Mouse (Mus musculus) megakaryocyte progenitor cell, adult 5-6 weeks (primary cell): ENCODE data around the gene A430033K04Rik. TPM values are rescaled to one million over a fixed set of nuclear protein-coding genes. Genes with fewer than 3 reads are reported as not detected.
A peak's percentile ranks its signal among the peaks of the same experiment; 100 is the strongest.

Experiments
- ATAC-seq: replicated peaks from 2 replicates; pipeline ENCODE4 v1.8.0; 2016; ENCODE audit warnings: mild to moderate bottlenecking, moderate TSS enrichment, inconsistent platforms; ENCODE audit not compliant: poor library complexity
- total RNA-seq, 2 experiments: library from RNA; stranded (forward) in 1 of 2; stranded (reverse) in 1 of 2; fragments of 157-497, 149-512 nt in 1 of 2; fragments of 200-1000 nt in 1 of 2; gene quantifications; 2 replicates each; pipeline versions ENCODE4 v1.2.3 to v1.2.4; 2015 to 2017

A430033K04Rik gene
- total RNA-seq (2015) (6.4 and 8.2 TPM in 2 replicates), total RNA-seq (2017) (10.0 and 13.6 TPM in 2 replicates)

DNA sequence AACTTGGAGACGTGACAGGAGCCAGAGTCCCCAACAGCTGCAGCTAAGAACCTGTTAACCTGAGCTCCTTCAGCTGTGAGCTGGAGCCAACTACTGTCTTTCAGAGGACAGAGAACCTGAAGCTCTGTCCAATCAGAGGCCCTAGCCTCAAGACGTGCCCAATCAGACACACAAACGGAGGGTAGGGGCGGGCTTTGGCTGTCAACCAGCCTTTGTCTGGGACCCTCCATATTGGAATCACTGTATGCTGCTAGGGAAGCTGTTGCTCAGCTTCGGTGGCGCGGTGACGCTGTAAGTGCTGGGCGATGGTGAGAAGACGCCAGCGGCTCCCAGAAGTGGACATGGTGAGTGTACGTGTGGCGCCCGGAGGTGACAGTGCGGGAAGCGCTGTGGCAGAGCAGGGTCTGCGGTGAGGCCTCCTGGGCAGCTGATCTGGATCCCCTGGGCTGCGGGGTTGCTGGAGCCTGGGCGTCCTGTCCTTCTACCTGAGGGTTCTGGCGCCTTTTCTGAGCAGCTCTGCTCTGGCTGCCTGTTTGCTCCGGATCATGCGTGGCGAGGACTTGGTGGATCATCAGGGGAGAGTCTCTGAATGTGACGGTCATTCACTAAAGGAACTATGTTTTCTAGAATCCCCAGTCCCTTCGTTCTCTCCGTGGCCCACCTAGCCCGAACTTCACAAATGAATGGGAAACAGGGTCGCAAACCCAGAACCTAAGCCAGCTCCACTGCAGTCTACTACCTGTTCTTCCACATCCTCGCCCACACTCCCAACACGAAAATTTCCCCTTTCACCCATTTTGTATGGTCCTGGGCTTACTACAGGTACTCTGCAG is at the start of gene A430033K04Rik:
Gene A430033K04Rik (plus strand): TSS at position 215 of the 833 bp plus-strand sequence.
- ATAC-seq = peak; percentile 86

DNA sequence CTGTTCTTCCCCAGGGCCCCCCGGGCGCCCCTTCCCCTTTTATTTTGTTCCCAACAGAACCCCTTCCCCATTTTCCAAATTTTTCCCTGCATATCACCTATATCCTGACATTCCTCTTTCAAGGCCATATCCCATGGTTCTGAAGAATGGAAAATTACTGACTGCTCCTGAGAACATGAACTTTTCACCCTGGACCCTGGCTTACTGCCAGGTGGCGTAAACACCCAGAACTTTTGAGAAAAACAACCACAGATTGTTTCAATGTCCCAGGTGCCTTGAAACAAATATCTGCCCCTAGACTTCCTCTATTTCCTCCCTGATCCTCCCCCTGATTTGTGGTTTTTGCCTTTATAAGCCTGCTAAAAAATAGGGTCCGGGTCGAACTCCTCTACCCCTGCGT is 35.3 kb upstream of the A430033K04Rik start:
- no peak for ATAC-seq

DNA sequence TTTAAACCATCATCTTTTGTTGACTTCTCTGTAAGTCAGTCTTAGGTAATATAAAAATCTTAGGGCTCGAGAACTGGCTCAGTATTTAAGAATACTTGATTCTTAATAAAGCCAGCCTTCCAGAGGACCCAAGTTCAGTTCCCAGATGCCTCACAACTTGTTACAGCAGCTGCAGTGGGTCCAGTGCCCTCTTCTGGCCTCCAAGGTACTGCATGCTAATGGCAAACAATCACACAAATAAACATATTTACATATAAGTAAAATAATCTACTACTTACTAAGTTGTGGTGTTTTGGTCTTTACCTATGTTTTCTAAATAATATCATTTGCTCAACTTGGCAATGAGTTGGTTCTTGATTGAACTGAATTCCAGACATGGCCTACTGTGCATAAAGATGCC is 4.3 kb upstream of the A430033K04Rik start:
- no peak for ATAC-seq

DNA sequence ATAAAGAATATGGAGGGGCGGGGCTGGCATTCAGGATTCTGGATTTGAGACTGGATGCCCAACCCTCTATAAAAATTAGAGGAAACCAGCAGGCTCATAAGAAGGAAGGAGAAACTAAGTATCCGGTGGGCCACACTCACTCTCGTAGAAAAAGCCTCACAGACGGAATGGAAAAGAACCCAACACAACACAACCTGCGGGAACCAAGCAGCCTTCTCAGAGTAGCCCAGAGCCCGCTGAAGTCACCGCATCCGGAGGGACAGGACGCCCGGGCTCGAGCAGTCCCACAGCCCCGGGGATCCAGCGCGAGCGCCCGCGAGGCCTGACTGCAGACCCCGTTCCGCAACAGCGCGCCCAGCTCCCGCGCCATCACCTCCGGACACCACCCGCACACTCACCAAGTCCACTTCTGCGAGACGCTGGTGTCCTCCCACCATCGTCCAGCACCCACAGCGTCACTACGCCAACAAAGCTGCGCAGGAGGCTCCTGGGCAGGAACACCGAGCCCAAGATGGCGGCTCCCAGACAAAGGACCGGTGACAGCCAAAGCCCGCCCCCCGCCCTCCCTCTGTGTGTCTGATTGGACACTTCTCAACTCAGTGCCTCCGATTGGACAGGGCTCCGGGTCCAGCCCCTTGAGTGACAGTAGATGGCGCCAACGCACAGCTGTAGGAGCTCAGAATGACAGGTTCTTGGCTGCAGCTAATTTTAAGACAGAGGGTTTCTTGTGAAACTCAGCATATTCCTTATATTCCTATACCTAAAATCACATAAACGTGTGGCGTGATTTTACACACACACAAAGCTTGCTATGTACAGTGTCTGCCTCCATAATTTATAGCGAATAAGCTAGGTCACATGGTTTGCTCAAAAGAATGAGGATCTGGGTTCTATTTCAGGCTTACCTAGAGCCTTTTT is 3.2 kb upstream of the A430033K04Rik start, which contains the start of gene Zfp68:
Gene Zfp68 (minus strand): TSS at position 551 of the 918 bp plus-strand sequence.
- peak; percentile 85 for ATAC-seq

DNA sequence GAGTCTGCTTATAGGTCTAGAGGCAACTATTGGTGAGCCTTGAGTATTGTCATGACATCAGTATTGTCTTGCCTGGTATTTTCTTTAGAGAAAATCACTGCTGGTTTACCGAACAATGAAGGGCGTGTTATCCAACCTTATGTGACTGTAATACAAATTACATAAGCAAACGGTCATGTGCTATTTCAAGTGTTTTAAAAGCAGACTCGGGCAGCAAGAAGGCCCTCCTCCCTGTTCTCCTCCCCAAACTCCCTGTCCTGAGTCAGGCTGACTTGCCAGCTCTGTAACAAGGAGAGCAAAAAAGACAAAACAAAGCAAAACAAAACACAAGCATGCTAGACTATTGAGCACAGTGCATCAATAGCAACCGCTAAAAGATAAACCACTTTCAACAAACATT is 1.8 kb upstream of the A430033K04Rik start:
- ATAC-seq = no peak

DNA sequence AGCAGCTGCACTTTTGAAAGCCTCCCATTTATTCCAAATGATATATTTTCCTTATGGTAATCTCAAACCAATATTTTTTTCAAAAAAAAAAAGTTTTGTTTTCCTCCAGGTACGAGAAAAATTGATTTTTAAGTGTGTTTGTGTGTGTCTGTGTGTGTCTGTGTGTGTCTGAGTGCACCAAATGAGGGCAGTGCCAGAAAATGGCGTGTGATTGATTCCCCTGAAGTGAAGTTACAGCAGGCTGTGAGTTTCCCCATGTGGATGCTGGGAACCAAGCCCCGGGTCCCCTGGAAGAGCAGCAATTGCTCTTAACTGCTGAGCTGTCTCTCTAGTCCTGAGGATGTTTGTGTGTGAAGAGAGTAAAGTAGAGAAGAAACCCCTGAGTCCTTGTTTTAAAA is 818 bp downstream of the A430033K04Rik start:
- no peak for ATAC-seq

DNA sequence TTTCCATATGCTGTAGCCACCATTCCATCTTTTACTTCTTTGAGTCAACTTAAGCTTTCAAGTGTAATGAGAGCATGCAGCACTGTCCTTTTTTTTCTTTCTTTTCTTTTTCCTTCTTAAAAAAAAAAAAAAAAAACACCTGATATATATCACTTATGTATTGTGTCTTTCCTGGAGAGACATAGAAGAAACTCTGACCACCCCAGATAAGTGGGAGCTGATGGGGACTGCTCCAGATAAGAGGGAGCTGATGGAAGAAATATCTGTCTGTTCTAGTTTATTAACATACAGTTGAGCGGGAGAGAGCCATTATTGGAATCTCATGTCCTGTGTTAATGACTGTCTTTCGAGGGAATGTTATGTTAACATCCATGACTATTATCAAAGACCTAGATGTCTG is 13.8 kb downstream of the A430033K04Rik start:
- ATAC-seq = no peak

DNA sequence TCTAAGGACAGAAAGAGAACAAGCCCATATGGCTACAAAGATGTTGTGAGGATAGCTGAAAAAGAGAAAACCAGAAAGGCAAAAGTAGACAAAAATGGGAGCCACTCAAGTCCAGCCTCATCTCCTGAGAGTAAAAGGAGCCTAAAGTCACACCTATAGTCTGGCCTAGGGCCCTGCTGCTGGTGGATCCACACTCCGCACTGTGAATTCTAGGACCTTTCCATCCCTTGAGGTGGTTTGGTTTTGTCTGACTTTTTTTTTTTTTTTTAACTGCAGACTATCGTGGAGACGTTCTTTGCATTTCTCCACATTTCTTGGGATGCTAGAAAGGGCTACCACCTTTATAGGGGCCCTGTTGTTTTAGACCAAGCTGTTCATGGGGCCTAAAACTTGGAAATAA is 18.4 kb downstream of the A430033K04Rik start:
- ATAC-seq = no peak

DNA sequence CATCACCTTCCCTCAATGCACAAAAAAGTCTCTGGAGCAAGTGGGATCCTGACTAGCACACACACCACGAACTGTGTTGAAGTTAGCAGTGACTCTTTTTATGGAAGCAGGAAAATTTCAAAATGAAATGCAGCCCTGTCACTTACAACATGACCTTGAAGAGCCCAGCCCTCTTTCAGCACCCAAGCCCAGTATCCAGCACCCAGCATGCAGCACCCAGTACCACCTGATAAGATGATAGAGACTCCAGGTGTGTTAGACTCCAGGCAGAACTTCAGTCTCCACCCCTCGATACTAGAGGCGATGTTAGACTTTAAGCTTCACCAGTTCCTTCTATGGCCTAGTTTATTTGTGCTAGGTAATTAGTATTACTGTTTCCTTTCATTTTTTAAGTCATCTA is 19.1 kb downstream of the A430033K04Rik start:
- no peak for ATAC-seq

DNA sequence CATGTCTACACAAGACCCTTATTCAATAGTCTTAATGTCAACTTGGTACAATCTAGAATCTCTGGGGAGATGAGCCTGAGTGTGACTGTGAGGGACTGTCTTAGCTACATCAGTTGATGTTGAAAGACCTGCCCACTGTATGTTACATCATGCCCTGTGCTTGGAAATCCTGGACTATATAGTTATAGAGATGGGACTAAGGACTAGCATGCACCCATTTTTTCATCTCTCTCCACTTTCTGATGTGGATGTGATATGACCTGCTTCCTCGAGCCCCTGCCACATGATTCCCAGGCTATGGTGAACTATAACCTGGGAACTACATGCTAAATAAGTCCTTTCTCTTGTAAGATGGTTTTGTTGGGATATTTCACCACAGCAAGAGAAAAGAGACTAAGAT is 30.3 kb downstream of the A430033K04Rik start:
- no peak for ATAC-seq

DNA sequence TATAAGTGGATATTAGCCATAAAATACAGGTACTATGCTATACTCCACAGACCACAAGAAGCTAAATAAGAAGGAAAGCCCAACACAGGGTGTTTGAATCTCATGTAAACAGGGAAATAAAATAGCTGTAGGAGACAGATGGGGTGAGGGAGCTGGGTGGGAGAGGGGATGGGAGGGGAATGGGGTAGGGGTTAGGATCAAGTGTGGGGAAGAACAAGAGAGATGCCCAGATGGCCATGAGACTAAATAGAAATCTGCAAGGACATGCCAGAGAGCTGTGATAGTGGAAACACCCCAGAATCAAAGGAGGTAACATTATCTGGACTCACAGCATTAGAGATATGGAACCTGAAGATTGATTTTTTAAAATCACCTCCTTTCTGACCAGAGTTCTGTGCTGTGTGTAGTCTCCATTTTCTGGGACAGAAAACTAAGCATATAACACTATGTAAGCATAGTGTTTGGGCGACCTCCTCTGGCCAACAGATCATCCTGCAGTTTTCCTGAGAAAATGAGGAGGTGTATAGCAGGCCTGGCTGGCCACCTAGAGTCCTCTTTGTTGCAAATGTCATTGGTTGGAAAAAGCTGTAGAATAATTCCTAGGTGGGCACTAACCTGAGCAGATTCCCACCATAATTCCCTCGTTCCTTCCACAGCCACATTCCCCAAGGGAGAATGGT is 34.0 kb downstream of the A430033K04Rik start:
- peak; percentile 84 for ATAC-seq

DNA sequence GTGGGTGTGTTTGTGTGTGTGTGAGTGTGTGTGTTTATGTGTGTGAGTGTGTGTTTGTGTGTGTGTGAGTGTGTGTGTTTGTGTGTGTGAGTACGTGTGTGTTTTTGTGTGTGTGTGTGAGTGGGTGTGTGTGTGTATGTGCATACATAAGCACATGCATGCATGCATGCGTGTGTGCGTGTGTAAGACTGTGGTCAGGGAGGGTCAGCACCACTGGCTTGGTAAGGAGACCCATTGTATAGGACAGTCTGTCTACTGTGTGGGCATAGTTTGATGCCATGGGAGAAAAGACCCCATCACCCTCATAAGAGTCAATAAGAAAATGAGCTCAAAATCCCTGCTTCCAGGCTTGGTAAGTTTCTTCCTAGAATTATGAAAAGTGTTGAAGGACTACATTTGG is 34.7 kb downstream of the A430033K04Rik start:
- ATAC-seq = no peak

DNA sequence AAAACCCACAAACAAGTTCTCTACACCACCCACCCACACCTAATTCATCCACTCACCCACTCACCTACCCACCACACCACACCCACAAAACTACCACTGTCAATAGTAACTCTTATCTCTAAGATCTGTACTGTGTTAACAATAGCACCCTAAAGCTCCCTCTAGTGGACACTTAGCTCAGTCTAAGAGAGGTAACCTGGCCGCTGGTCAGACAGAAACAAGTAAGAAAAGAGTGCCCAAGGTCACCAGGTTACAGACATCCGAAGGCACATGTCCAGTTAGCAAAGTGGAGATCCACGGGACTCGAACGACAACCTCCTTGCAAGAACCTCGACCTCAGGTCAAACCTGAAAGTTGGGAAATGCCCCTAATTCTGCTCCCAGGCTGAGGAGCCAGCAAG is 35.2 kb downstream of the A430033K04Rik start:
- peak; percentile 79 for ATAC-seq

DNA sequence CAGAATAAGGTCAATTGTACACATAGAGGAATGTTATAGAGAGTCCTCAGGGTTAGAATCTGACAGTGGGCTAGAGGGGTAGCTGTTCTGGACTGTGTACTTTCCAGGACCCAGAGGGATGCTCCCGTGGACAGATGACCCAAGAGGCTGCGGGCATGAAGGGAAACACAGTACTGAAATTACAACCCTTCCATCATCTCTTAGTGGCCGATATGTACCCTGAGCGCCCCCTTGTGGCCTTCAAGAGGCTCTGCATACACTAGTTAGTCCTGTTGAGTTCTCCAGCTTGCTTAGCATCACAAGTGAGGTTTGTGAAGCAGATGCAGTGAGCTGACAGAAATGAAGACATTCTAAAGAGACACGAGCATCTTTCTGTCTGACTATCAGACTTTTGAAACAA is 36.3 kb downstream of the A430033K04Rik start:
- peak; percentile 91 for ATAC-seq

DNA sequence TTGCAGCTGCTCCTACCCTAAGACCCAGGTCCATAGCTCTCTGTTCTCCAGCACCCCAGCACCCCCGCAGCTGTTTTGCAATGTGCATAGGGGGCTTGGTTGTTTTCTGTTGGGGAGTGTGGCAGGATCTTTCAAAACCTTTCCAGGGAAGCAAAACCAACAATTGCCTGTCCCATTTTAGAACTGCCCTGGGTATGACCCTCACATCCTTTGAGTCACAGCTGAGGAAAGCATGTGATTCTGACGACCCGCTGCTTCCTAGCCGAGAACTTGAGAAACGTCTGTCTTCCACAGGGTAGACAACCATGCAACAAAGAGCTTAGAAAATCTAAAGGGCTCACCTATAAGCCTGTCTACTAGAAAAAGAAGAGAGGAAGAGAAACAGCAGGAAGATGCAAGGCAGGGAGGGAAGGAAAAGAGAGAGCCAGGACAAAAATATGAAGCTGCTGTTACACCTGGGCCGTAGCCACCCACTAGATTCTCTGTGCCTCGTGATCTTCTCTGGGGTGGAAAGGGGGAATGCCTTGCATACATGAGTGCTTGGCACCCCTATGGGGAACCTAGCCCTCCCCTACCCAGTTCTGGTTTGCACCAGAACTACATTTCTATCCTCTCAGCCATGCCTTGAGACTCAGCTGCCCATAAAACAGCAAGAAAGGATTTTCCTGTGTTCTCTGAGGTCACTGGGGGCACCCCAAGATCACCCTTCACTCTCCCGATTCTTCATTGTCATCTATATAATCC is 60.5 kb downstream of the A430033K04Rik start:
- peak; percentile 96 for ATAC-seq

DNA sequence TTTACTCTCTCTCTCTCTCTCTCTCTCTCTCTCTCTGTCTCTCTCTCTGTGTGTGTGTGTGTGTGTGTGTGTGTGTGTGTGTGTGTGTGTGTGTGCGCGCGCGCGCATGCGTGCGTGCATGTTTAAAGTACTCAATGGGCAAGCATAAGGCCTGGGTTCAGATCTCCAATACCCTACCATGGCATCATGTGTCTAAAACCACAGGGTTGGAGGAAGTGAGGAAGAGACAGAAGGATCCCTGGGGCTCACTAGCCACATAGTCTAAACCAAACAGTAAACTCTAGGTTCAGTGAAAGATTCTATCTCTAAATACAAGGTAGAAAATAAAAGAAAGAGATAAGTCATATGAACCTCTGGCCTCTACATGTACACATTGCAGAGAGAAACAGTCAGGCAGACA is 61.2 kb downstream of the A430033K04Rik start:
- 0 out of 2 replicates have a peak, but pooled peaks have one; percentile 27 for ATAC-seq

DNA sequence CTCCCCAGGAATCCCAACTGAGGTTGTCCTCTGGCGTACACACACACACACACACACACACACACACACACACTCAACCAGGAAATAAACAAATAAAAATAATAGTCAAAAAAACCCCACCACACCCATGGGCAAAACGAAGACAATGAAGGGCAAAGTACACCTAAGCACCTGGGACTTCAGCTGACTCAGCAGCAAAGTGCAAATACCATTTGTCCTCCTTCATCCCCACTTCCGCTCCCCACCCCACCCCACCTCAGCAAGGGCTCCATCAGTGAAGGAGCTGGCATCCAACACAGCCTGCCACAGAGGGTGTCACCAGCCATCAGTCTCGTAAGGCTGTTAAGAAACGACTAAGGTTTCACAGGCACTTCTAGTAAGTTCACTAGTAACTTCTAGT is 64.8 kb downstream of the A430033K04Rik start:
- no peak for ATAC-seq

DNA sequence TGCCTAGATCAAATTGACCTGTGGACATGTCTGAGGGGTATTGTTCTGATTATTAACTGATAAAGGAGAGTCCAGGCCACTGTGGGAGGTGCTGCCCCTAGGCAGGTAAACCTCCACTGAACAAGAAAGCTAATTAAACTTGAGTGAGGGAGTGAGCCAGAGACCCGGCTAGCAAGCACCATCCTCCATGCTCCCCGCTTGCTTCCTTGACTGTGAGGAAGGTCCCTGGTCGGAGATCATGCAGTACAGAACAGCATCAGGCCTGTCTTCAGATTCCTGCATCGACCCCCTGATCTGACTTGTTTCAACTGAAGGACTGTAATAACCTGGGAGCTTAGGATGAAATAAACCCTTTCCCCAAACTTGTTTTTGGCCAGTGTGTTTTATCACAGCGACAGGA is 66.6 kb downstream of the A430033K04Rik start:
- no peak for ATAC-seq

DNA sequence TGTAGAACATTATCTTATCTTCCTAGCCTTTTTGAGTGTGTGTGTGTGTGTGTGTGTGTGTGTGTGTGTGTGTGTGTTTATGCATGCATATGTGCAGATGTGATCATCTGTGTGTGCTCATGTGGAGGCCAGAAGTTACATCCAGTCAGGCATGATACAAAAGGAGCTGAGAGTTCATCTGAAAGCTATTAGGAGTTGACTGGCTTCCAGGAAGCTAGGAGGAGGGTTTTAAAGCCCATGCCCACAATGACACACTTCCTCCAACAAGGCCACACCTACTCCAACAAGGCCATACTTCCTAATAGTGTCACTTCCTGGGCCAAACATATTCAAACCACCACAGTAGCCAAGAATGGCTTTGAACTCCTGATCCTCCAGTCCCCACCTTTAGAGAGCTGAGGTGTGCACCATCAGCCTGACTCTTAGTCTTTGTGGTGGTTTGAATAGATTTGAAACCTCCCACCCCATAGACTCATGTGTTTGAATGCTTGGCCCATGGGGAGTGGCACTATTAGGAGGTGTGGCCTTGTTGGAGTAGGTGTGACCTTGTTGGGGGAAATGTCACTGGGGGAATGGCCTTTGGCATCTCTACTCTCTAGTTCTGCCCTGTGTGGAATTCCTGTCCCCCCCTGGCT is 70.4 kb downstream of the A430033K04Rik start:
- no peak for ATAC-seq

DNA sequence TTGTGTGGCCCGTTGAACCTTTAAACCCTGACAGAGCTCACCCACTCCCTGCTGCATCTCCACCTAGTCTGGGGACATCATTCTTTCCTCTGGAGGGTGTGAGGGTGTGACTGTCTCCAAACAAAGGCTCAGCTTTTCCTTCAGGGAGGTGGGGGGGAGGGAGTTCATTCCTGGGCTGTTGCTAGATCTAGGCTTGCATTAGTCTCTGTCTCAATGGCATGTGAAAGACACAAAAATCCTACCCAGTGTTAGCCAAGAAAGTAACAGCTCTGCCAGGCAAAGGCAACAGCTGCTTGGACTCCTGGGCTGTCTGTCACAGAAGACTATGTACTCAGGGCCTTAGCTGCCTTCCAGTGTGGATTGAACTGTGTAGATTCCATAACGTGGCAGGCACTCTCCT is 71.4 kb downstream of the A430033K04Rik start:
- ATAC-seq = no peak; the same call in 1 of the 2 replicates
